Comparison of ENCODE assay signal across 10 mouse cellular contexts in genomic region chr2:91926949-91927348, GRCm38 (mm10). TPM values are rescaled to one million over a fixed set of nuclear protein-coding genes. Genes with fewer than 3 reads are reported as not detected.
DNase-seq lines count a peak whose midpoint lies in the region; ATAC-seq and TF ChIP-seq lines count a peak whose summit lies in the region.
"Had no signal": no experiment of that assay in that cellular context is flagged by ENCODE, and none has a peak within 500 bp of the region (broad histone marks: within the 10 kb centered on the region; RNA-seq: fewer than 3 reads in every experiment).

Chrm4 (plus strand) TSS chr2:91927249.

- peaks cover 46% of the 10 kb centered on the region for H3K4me1 ChIP-seq in lung, embryonic 15.5 days
- peaks cover 29% of the 10 kb centered on the region for H3K4me1 ChIP-seq in hindbrain, embryonic 16.5 days (ENCODE audit: control insufficient read depth, insufficient read depth, low read depth, low read length)
- H3K4me1 ChIP-seq in liver, embryonic 12.5 days = peaks cover 66% of the 10 kb centered on the region

- H3K9me3 ChIP-seq in lung, embryonic 15.5 days = no peaks in the 10 kb centered on the region
- H3K9me3 ChIP-seq in hindbrain, embryonic 16.5 days (ENCODE audit: control insufficient read depth, low read length) = no peaks in the 10 kb centered on the region
- H3K9me3 ChIP-seq in liver, embryonic 12.5 days (replicated peaks) = no peaks in the 10 kb centered on the region

- H3K4me3 ChIP-seq in gastrocnemius, adult 2 months = peak within 1 kb of the TSS; percentile 49
- H3K4me3 ChIP-seq in lung, embryonic 15.5 days = no peak within 1 kb of the TSS
- no peak within 1 kb of the TSS for H3K4me3 ChIP-seq in hindbrain, embryonic 16.5 days (ENCODE audit: low read length)
- no peak within 1 kb of the TSS for H3K4me3 ChIP-seq in liver, embryonic 12.5 days

- intact Hi-C loops in gastrocnemius, adult 2 months (cut with DNase I) = no loop called here

- 0 out of 2 replicates have a peak, but pooled peaks cover 5% of the 10 kb centered on the region for H3K36me3 ChIP-seq in lung, embryonic 15.5 days
- no peaks in the 10 kb centered on the region for H3K36me3 ChIP-seq in hindbrain, embryonic 16.5 days (ENCODE audit: control insufficient read depth, insufficient read depth, low read length)
- H3K36me3 ChIP-seq in liver, embryonic 12.5 days = no peaks in the 10 kb centered on the region

- TF ChIP-seq CTCF in gastrocnemius, adult 2 months (IDR thresholded peaks at IDR 0.05) = no peak

- no peak for DNase-seq in gastrocnemius, adult 2 months
- no peak for DNase-seq in gastrocnemius, adult 8-10 months (ENCODE audit: low spot score in 2 of 2)
- no peak for DNase-seq in lung, postnatal 14 days
- no peak for DNase-seq in urinary bladder, adult 2 months (ENCODE audit: low spot score)
- no peak for DNase-seq in ovary, postnatal 14 days (ENCODE audit: low spot score)
- DNase-seq: adrenal gland, postnatal 36 days; kidney, postnatal 36 days had no signal

- peak within 1 kb of the TSS; percentile 28 for H3K4me2 ChIP-seq in lung, embryonic 15.5 days
- peak within 1 kb of the TSS; percentile 19; the same call in 1 of the 2 replicates for H3K4me2 ChIP-seq in hindbrain, embryonic 16.5 days (ENCODE audit: low read length)
- H3K4me2 ChIP-seq in liver, embryonic 12.5 days = peak within 1 kb of the TSS; percentile 54

- WGBS in lung, embryonic 15.5 days = 82% methylated on average over 3 of the region's 3 CpGs
- 84% methylated on average over 3 of the region's 3 CpGs for WGBS in hindbrain, embryonic 16.5 days
- WGBS in liver, embryonic 12.5 days (ENCODE audit: insufficient replicate concordance) = 77% methylated on average over 3 of the region's 3 CpGs

- H3K27me3 ChIP-seq in lung, embryonic 15.5 days = peaks cover 32% of the 10 kb centered on the region
- H3K27me3 ChIP-seq in hindbrain, embryonic 16.5 days (replicated peaks; ENCODE audit: control insufficient read depth, insufficient read depth, low read length) = peaks cover 24% of the 10 kb centered on the region
- H3K27me3 ChIP-seq in liver, embryonic 12.5 days (replicated peaks) = peaks cover 81% of the 10 kb centered on the region

- H3K27ac ChIP-seq in gastrocnemius, adult 2 months = no peak within 1 kb of the TSS
- no peak within 1 kb of the TSS for H3K27ac ChIP-seq in lung, embryonic 15.5 days
- no peak within 1 kb of the TSS for H3K27ac ChIP-seq in hindbrain, embryonic 16.5 days (ENCODE audit: low read depth, low read length)
- H3K27ac ChIP-seq in liver, embryonic 12.5 days = no peak within 1 kb of the TSS

- H3K9ac ChIP-seq in lung, embryonic 15.5 days = no peak within 1 kb of the TSS
- no peak within 1 kb of the TSS; the same call in 1 of the 2 replicates for H3K9ac ChIP-seq in hindbrain, embryonic 16.5 days (ENCODE audit: low read depth, low read length)
- H3K9ac ChIP-seq in liver, embryonic 12.5 days = no peak within 1 kb of the TSS

- no peak for ATAC-seq in lung, embryonic 15.5 days (ENCODE audit: borderline replicate concordance, extremely low read depth, low FRiP score, low TSS enrichment)
- ATAC-seq in hindbrain, embryonic 16.5 days = no peak
- no peak for ATAC-seq in liver, embryonic 12.5 days

RNA-seq across cellular contexts. Expression of gene Chrm4, which starts in this region (rescaled TPM):
- total RNA-seq in gastrocnemius, adult 2 months (2021) = not detected
- total RNA-seq in gastrocnemius, adult 8-10 months (2022) = not detected
- polyA plus RNA-seq in lung, embryonic 15.5 days (2015; fragmentation: Nextera tagmentation; extraction: Ambion mirVana) = 0.14 TPM in 1 of 2 replicates, not detected in the other
- 1.5 TPM in 2 replicates for polyA plus RNA-seq in hindbrain, embryonic 16.5 days (2015; fragmentation: Nextera tagmentation; extraction: Ambion mirVana)
- polyA plus RNA-seq in liver, embryonic 12.5 days (2016; fragmentation: Nextera tagmentation; extraction: Ambion mirVana) = 0.17 TPM in 1 of 2 replicates, not detected in the other
- 0.06 and 0.11 TPM in 2 replicates for polyA plus RNA-seq in urinary bladder, adult 2 months (2012; rRNA removed)
